Mouse (Mus musculus) hindbrain, postnatal 0 days (tissue): ENCODE measurements around the gene Gm10642. TPM values are rescaled to one million over a fixed set of nuclear protein-coding genes. Genes with fewer than 3 reads are reported as not detected.

Source experiments
- ATAC-seq: fragments of 200-750 bp; cut with Nextera tagmentation; 2 replicates; pipeline ENCODE4 v1.8.0; 2017; ENCODE audit warnings: mild to moderate bottlenecking, moderate TSS enrichment, moderate library complexity
- DNase-seq: peaks from one replicate; pipeline ENCODE4 v3.0.0-alpha.2; 2015; ENCODE audit warnings: low spot score
- H3K27ac ChIP-seq: fragments of 300-500 bp; sonication (generic); 2 replicates; pipeline ENCODE4 v1.5.1; 2014; ENCODE audit warnings: mild to moderate bottlenecking
- H3K27me3 ChIP-seq: fragments of 300-500 bp; sonication (generic); 2 replicates; pipeline ENCODE4 v1.6.1; 2014; ENCODE audit warnings: low read length, mixed read lengths; ENCODE audit not compliant: insufficient read depth
- H3K36me3 ChIP-seq: fragments of 300-500 bp; sonication (generic); 2 replicates; pipeline ENCODE4 v1.6.1; 2014; ENCODE audit warnings: low read length, mixed read lengths; ENCODE audit not compliant: insufficient read depth
- H3K4me1 ChIP-seq: fragments of 300-500 bp; sonication (generic); 2 replicates; pipeline ENCODE4 v1.6.1; 2014; ENCODE audit warnings: antibody characterized with exemption, low read length, mixed read lengths; ENCODE audit not compliant: insufficient read depth
- H3K4me2 ChIP-seq: fragments of 300-500 bp; sonication (generic); 2 replicates; pipeline ENCODE4 v1.6.1; 2014; ENCODE audit warnings: low read depth, mild to moderate bottlenecking, low read length, moderate library complexity, mixed read lengths
- H3K4me3 ChIP-seq: fragments of 300-500 bp; sonication (generic); 2 replicates; pipeline ENCODE4 v1.5.1; 2014; ENCODE audit warnings: low read length
- H3K9ac ChIP-seq: fragments of 300-500 bp; sonication (generic); replicated peaks from 2 replicates; pipeline ENCODE4 v1.6.1; 2014; ENCODE audit warnings: mild to moderate bottlenecking, low read length, moderate library complexity, mixed read lengths
- H3K9me3 ChIP-seq: fragments of 300-500 bp; sonication (generic); 2 replicates; pipeline ENCODE4 v1.6.1; 2016; ENCODE audit warnings: low read length, mixed read lengths
- CTCF ChIP-seq: IDR thresholded peaks from 2 replicates; pipeline ENCODE4 v1.5.1; 2016; ENCODE audit warnings: antibody characterized with exemption, control low read depth, low read depth
- WGBS: fragments of 180-500 bp; shearing (Covaris S2); extraction: QIAGEN DNeasy Blood & Tissue Kit; methylation state at CpG from one replicate; pipeline ENCODE4 v1.1.7; 2014; 5-methylcytosine and 5-hydroxymethylcytosine counted together
- polyA plus RNA-seq: library from polyadenylated mRNA; unstranded; fragments of >200 nt; fragmentation: Nextera tagmentation; extraction: Ambion mirVana; gene quantifications from 2 replicates; pipeline ENCODE4 v1.2.1, GENCODE M21; 2015
- total RNA-seq: library from RNA; depleted of rRNA; stranded (reverse); fragments of >200 nt; gene quantifications from 2 replicates; pipeline ENCODE4 v1.2.3, GENCODE M21; 2014

Gm10642 gene
- total and polyA plus RNA-seq, 2 experiments from 2014 or later: 1.1 to 1.9 TPM

- H3K27me3 ChIP-seq: no peaks in the 10 kb centered on the region
- H3K27ac ChIP-seq: no peak overlapping the region; the same call in 1 of the 2 replicates
- WGBS: 54% methylated on average over 16 of the region's 16 CpGs
- DNase-seq (peak; percentile 66), ATAC-seq (peak; percentile 61; the same call in 1 of the 2 replicates)
- H3K4me1 ChIP-seq: no peaks in the 10 kb centered on the region
- H3K36me3 ChIP-seq: no peaks in the 10 kb centered on the region
- no peak overlapping the region for H3K4me2 ChIP-seq
- no peak; the same call in 1 of the 2 replicates for TF ChIP-seq CTCF
- H3K9ac ChIP-seq: no peak overlapping the region
- H3K9me3 ChIP-seq: no peaks in the 10 kb centered on the region
- no peak overlapping the region for H3K4me3 ChIP-seq
Observed at GRCm38 (mm10) chr9:70665372-70666145, 9.5 kb downstream of the Gm10642 start.

DNA sequence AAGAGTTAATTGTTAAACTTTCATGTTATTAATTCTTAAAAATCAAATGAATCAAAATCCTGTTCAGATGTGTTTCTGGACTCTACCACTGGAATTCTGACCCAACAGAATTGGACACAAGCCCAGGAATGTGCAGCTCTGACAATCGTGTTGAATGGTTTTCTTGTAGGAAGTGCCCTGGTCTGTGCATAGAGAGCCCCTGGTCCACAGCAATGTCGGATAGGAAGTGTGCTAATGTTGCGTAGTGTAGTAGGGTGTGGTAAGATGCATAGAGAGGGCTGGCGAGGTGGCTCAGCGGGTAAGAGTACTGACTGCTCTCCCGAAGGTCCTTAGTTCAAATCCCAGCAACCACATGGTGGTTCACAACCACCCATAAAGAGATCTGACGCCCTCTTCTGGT lies 10.8 kb downstream of the Gm10642 start:
- no peak overlapping the region for H3K4me3 ChIP-seq
- TF ChIP-seq CTCF: no peak
- H3K4me1 ChIP-seq: no peaks in the 10 kb centered on the region
- no peak for ATAC-seq
- H3K27ac ChIP-seq: no peak overlapping the region
- DNase-seq: no peak
- H3K36me3 ChIP-seq: no peaks in the 10 kb centered on the region
- WGBS: 70% methylated on average over 7 of the region's 7 CpGs
- no peak overlapping the region for H3K9ac ChIP-seq
- H3K9me3 ChIP-seq: no peaks in the 10 kb centered on the region
- H3K27me3 ChIP-seq: no peaks in the 10 kb centered on the region
- H3K4me2 ChIP-seq: no peak overlapping the region

GRCm38 (mm10) chr9:70668048-70668447 lies 12.0 kb downstream of the Gm10642 start:
- ATAC-seq: no peak
- Histone ChIP-seq H3K27me3 (no peaks in the 10 kb centered on the region), H3K36me3 (no peaks in the 10 kb centered on the region), H3K9me3 (no peaks in the 10 kb centered on the region), H3K4me1 (no peaks in the 10 kb centered on the region), H3K4me3 (no peak overlapping the region), H3K27ac (no peak overlapping the region), H3K9ac (no peak overlapping the region), H3K4me2 (no peak overlapping the region)
- peak; percentile 50 for TF ChIP-seq CTCF
- DNase-seq: no peak

- Histone ChIP-seq H3K4me3 (no peak overlapping the region), H3K27me3 (no peaks in the 10 kb centered on the region), H3K36me3 (no peaks in the 10 kb centered on the region), H3K9ac (no peak overlapping the region), H3K9me3 (no peaks in the 10 kb centered on the region), H3K27ac (no peak overlapping the region), H3K4me2 (no peak overlapping the region), H3K4me1 (no peaks in the 10 kb centered on the region)
- 82% methylated on average over 2 of the region's 2 CpGs for WGBS
- TF ChIP-seq CTCF: no peak
- ATAC-seq (no peak), DNase-seq (no peak)
Observed at GRCm38 (mm10) chr9:70669197-70669596, 13.1 kb downstream of the Gm10642 start.

- no peak for ATAC-seq
- Histone ChIP-seq H3K4me2 (no peak overlapping the region), H3K9ac (no peak overlapping the region), H3K27me3 (no peaks in the 10 kb centered on the region), H3K36me3 (no peaks in the 10 kb centered on the region), H3K4me1 (no peaks in the 10 kb centered on the region), H3K27ac (no peak overlapping the region), H3K9me3 (no peaks in the 10 kb centered on the region), H3K4me3 (no peak overlapping the region)
- DNase-seq: no peak
- no peak for TF ChIP-seq CTCF
- 94% methylated on average over 6 of the region's 6 CpGs for WGBS
Observed at GRCm38 (mm10) chr9:70670381-70670780, 14.3 kb downstream of the Gm10642 start.

DNA sequence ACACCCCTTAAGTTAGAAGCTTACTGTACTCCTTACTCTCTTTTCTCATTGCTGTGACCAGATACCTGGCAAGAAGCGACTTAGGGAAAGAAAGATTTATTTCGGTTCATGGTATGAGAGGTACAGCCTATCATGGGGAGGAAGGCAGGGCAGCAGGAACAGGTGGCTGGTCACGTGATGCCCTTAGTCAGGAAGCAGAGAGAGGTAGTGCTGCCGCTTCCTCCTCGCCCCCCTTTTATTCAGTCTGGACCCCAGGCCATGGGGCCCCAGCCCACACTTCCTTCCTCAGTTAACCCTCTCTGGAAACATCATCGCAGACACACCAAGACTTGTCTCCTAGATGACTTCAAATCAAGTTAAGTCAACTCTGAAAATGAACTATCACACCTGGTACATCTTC lies 15.2 kb downstream of the Gm10642 start:
- H3K4me1 ChIP-seq: no peaks in the 10 kb centered on the region
- H3K9me3 ChIP-seq: no peaks in the 10 kb centered on the region
- no peak overlapping the region for H3K4me2 ChIP-seq
- 82% methylated on average over 6 of the region's 6 CpGs for WGBS
- no peaks in the 10 kb centered on the region for H3K27me3 ChIP-seq
- no peaks in the 10 kb centered on the region for H3K36me3 ChIP-seq
- no peak overlapping the region for H3K4me3 ChIP-seq
- no peak for DNase-seq
- ATAC-seq: no peak
- H3K9ac ChIP-seq: no peak overlapping the region
- H3K27ac ChIP-seq: no peak overlapping the region
- no peak for TF ChIP-seq CTCF

DNA sequence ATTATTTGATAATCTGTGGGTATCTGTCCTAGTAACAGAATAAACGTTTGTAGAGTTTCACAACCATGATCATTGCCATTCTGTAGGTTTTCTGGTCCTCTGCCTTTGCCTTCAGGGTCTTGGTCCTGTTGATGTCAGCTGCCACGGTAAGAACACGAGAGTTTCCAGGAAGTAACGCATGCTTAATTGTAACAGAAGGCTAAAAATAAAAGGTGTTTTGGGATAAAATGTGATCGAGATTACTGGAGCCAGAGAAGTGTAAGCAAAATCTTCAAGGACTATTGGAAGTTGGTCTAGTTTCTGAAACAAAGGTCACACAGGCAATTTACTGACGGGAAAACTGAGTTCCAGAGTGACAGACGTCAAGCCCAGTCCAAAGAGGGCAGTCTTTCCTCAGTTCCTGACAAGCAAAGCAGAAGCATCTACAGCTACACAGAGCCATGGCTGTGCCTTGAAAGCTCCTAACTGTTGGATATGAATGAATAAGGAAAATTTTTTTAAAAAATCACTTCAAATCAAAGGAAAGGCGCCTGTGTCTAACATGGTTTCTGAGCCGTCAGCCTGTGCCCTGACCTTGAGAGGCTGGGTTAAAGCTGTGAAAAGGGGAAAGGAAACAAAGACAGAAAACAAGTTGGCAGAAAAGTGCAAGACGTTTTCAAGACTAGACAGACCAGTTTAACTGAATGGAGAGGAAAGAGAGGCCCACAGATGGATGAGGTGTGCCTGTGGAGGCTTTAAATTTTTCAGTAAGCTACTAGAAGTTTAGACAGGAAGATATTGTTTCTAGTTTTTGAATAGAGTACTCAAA lies 15.9 kb downstream of the Gm10642 start:
- ATAC-seq: no peak

More for the DNA sequence above, 15.9 kb downstream of the Gm10642 start:
- peak; percentile 47 for TF ChIP-seq CTCF
- 53% methylated on average over 10 of the region's 10 CpGs for WGBS
- no peaks in the 10 kb centered on the region for H3K36me3 ChIP-seq
- H3K9ac ChIP-seq: no peak overlapping the region
- H3K27me3 ChIP-seq: no peaks in the 10 kb centered on the region
- no peak overlapping the region for H3K27ac ChIP-seq
- H3K4me2 ChIP-seq: no peak overlapping the region
- H3K9me3 ChIP-seq: no peaks in the 10 kb centered on the region
- peak; percentile 27 for DNase-seq
- H3K4me1 ChIP-seq: no peaks in the 10 kb centered on the region
- no peak overlapping the region for H3K4me3 ChIP-seq
